Mouse (Mus musculus) fat pad, adult 2 months (tissue): Measurements from ENCODE around the gene Stam2.

ENCODE experiments used
- DNase-seq: peaks from one replicate; pipeline ENCODE4 v3.0.0-alpha.2; 2011; ENCODE audit warnings: low read depth, low spot score; ENCODE audit errors: extremely low read depth

Gene Stam2

GRCm38 (mm10) chr2:52656722-52657121, 85.4 kb downstream of the Stam2 start:
- no peak for DNase-seq

- no peak for DNase-seq
Measured at GRCm38 (mm10) chr2:52654541-52654940, 87.5 kb downstream of the Stam2 start.

- DNase-seq, result no peak
Measured at GRCm38 (mm10) chr2:52651547-52651946, 90.5 kb downstream of the Stam2 start.

- no peak for DNase-seq
Measured at GRCm38 (mm10) chr2:52647255-52647998, 94.7 kb downstream of the Stam2 start.

DNA sequence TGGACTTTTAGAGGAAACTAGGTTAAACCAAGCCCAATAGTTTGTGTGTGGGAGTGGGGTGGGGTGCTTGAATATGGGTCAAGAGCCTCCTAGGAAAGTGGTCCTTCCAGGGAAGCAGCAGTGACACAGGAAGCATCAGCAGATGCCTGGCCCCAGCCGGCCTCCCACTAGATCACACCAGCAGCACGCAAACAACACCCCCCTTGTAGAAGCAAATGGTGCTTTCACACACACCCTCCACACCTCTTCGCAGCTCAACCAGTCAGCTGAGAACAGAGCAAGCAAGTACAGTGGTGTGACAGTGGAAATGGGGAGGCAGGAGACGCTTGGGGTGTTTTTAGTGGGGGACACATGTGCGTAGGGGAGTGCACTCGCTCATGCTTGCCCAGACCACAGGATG, 98.4 kb downstream of the Stam2 start:
- DNase-seq, result no peak
